Mouse (Mus musculus): ENCODE results near the gene Epn1. TPM values are rescaled to one million over a fixed set of nuclear protein-coding genes. Genes with fewer than 3 reads are reported as not detected.

The Epn1 gene
- polyA plus RNA-seq, 1 experiment from 2014 or later: 50.4 TPM

GRCm38 (mm10) chr7:5053456-5054179 is 26.4 kb upstream of the Epn1 start:
- Histone ChIP-seq H3K9ac (ENCODE audit: low read length) (peak overlapping the region; percentile 94), H3K27ac (ENCODE audit: low read length) (no peak overlapping the region), H3K4me1 (ENCODE audit: control insufficient read depth, insufficient read depth, low read length) (peaks cover 31% of the 10 kb centered on the region), H3K27me3 (ENCODE audit: control insufficient read depth, insufficient read depth, low read length) (peaks cover 43% of the 10 kb centered on the region), H3K9me3 (replicated peaks; ENCODE audit: control insufficient read depth, low read length) (no peaks in the 10 kb centered on the region), H3K4me2 (ENCODE audit: low read depth, low read length) (peak overlapping the region; percentile 85), H3K36me3 (ENCODE audit: control insufficient read depth, insufficient read depth, low read length) (no peaks in the 10 kb centered on the region), H3K4me3 (replicated peaks; ENCODE audit: low read length) (peak overlapping the region; percentile 65)
- ATAC-seq (ENCODE audit: insufficient read depth, low FRiP score): no peak
- 12% methylated on average over 32 of the region's 32 CpGs for WGBS

GRCm38 (mm10) chr7:5056651-5057263 is 23.3 kb upstream of the Epn1 start:
- ATAC-seq (ENCODE audit: insufficient read depth, low FRiP score): no peak
- WGBS: 2% methylated on average over 50 of the region's 55 CpGs
- Histone ChIP-seq H3K4me3 (replicated peaks; ENCODE audit: low read length) (peak overlapping the region; percentile 55), H3K36me3 (ENCODE audit: control insufficient read depth, insufficient read depth, low read length) (no peaks in the 10 kb centered on the region), H3K27ac (ENCODE audit: low read length) (peak overlapping the region; percentile 21; the same call in 1 of the 2 replicates), H3K4me2 (ENCODE audit: low read depth, low read length) (peak overlapping the region; percentile 66), H3K9ac (ENCODE audit: low read length) (peak overlapping the region; percentile 76), H3K4me1 (ENCODE audit: control insufficient read depth, insufficient read depth, low read length) (peaks cover 36% of the 10 kb centered on the region), H3K9me3 (replicated peaks; ENCODE audit: control insufficient read depth, low read length) (no peaks in the 10 kb centered on the region), H3K27me3 (ENCODE audit: control insufficient read depth, insufficient read depth, low read length) (peaks cover 43% of the 10 kb centered on the region)

- Histone ChIP-seq H3K9ac (ENCODE audit: low read length) (peak overlapping the region; percentile 76), H3K4me3 (replicated peaks; ENCODE audit: low read length) (peak overlapping the region; percentile 55), H3K4me1 (ENCODE audit: control insufficient read depth, insufficient read depth, low read length) (peaks cover 32% of the 10 kb centered on the region), H3K27me3 (ENCODE audit: control insufficient read depth, insufficient read depth, low read length) (peaks cover 41% of the 10 kb centered on the region), H3K4me2 (ENCODE audit: low read depth, low read length) (peak overlapping the region; percentile 66), H3K36me3 (ENCODE audit: control insufficient read depth, insufficient read depth, low read length) (no peaks in the 10 kb centered on the region), H3K27ac (ENCODE audit: low read length) (no peak overlapping the region; the same call in 1 of the 2 replicates), H3K9me3 (replicated peaks; ENCODE audit: control insufficient read depth, low read length) (no peaks in the 10 kb centered on the region)
- no peak for ATAC-seq (ENCODE audit: insufficient read depth, low FRiP score)
- 28% methylated on average over 8 of the region's 8 CpGs for WGBS
Observed at GRCm38 (mm10) chr7:5057381-5057780, 22.7 kb upstream of the Epn1 start.

- Histone ChIP-seq H3K4me1 (ENCODE audit: control insufficient read depth, insufficient read depth, low read length) (peaks cover 27% of the 10 kb centered on the region), H3K4me3 (replicated peaks; ENCODE audit: low read length) (no peak overlapping the region), H3K27ac (ENCODE audit: low read length) (no peak overlapping the region), H3K4me2 (ENCODE audit: low read depth, low read length) (peak overlapping the region; percentile 66; the same call in 1 of the 2 replicates), H3K9ac (ENCODE audit: low read length) (peak overlapping the region; percentile 76; the same call in 1 of the 2 replicates), H3K27me3 (ENCODE audit: control insufficient read depth, insufficient read depth, low read length) (peaks cover 38% of the 10 kb centered on the region), H3K36me3 (ENCODE audit: control insufficient read depth, insufficient read depth, low read length) (no peaks in the 10 kb centered on the region), H3K9me3 (replicated peaks; ENCODE audit: control insufficient read depth, low read length) (no peaks in the 10 kb centered on the region)
- WGBS: 42% methylated on average over 11 of the region's 11 CpGs
- ATAC-seq (ENCODE audit: insufficient read depth, low FRiP score): no peak
Observed at GRCm38 (mm10) chr7:5057804-5058203, 22.2 kb upstream of the Epn1 start.

GRCm38 (mm10) chr7:5058631-5059030 is 21.4 kb upstream of the Epn1 start:
- H3K9ac ChIP-seq (ENCODE audit: low read length): no peak overlapping the region
- no peaks in the 10 kb centered on the region for H3K9me3 ChIP-seq (replicated peaks; ENCODE audit: control insufficient read depth, low read length)
- H3K4me1 ChIP-seq (ENCODE audit: control insufficient read depth, insufficient read depth, low read length): peaks cover 19% of the 10 kb centered on the region
- no peak overlapping the region for H3K27ac ChIP-seq (ENCODE audit: low read length)
- 97% methylated on average over 1 of the region's 1 CpGs for WGBS
- H3K27me3 ChIP-seq (ENCODE audit: control insufficient read depth, insufficient read depth, low read length): peaks cover 29% of the 10 kb centered on the region
- ATAC-seq (ENCODE audit: insufficient read depth, low FRiP score): no peak
- no peak overlapping the region for H3K4me2 ChIP-seq (ENCODE audit: low read depth, low read length)
- H3K4me3 ChIP-seq (replicated peaks; ENCODE audit: low read length): no peak overlapping the region
- no peaks in the 10 kb centered on the region for H3K36me3 ChIP-seq (ENCODE audit: control insufficient read depth, insufficient read depth, low read length)

GRCm38 (mm10) chr7:5059421-5059820 is 20.6 kb upstream of the Epn1 start:
- H3K9ac ChIP-seq (ENCODE audit: low read length): no peak overlapping the region
- H3K27ac ChIP-seq (ENCODE audit: low read length): no peak overlapping the region

GRCm38 (mm10) chr7:5060239-5060731 is 19.8 kb upstream of the Epn1 start:
- Histone ChIP-seq H3K27ac (ENCODE audit: low read length) (peak overlapping the region; percentile 100), H3K9ac (ENCODE audit: low read length) (peak overlapping the region; percentile 96), H3K36me3 (ENCODE audit: control insufficient read depth, insufficient read depth, low read length) (no peaks in the 10 kb centered on the region), H3K27me3 (ENCODE audit: control insufficient read depth, insufficient read depth, low read length) (peaks cover 15% of the 10 kb centered on the region), H3K4me2 (ENCODE audit: low read depth, low read length) (peak overlapping the region; percentile 95), H3K4me3 (replicated peaks; ENCODE audit: low read length) (peak overlapping the region; percentile 88), H3K4me1 (ENCODE audit: control insufficient read depth, insufficient read depth, low read length) (peaks cover 24% of the 10 kb centered on the region), H3K9me3 (replicated peaks; ENCODE audit: control insufficient read depth, low read length) (no peaks in the 10 kb centered on the region)
- no peak for ATAC-seq (ENCODE audit: insufficient read depth, low FRiP score)
- 4% methylated on average over 27 of the region's 27 CpGs for WGBS

More at GRCm38 (mm10) chr7:5059421-5059820, 20.6 kb upstream of the Epn1 start:
- Histone ChIP-seq H3K4me2 (ENCODE audit: low read depth, low read length) (no peak overlapping the region), H3K27me3 (ENCODE audit: control insufficient read depth, insufficient read depth, low read length) (peaks cover 21% of the 10 kb centered on the region), H3K4me3 (replicated peaks; ENCODE audit: low read length) (no peak overlapping the region), H3K4me1 (ENCODE audit: control insufficient read depth, insufficient read depth, low read length) (peaks cover 21% of the 10 kb centered on the region), H3K36me3 (ENCODE audit: control insufficient read depth, insufficient read depth, low read length) (no peaks in the 10 kb centered on the region), H3K9me3 (replicated peaks; ENCODE audit: control insufficient read depth, low read length) (no peaks in the 10 kb centered on the region)
- no peak for ATAC-seq (ENCODE audit: insufficient read depth, low FRiP score)
- 86% methylated on average over 12 of the region's 12 CpGs for WGBS

GRCm38 (mm10) chr7:5060944-5061773 is 18.9 kb upstream of the Epn1 start:
- peak overlapping the region; percentile 95 for H3K4me2 ChIP-seq (ENCODE audit: low read depth, low read length)
- ATAC-seq (ENCODE audit: insufficient read depth, low FRiP score): peak; percentile 89
- peak overlapping the region; percentile 88 for H3K4me3 ChIP-seq (replicated peaks; ENCODE audit: low read length)
- H3K4me1 ChIP-seq (ENCODE audit: control insufficient read depth, insufficient read depth, low read length): peaks cover 29% of the 10 kb centered on the region
- no peaks in the 10 kb centered on the region for H3K9me3 ChIP-seq (replicated peaks; ENCODE audit: control insufficient read depth, low read length)
- H3K27me3 ChIP-seq (ENCODE audit: control insufficient read depth, insufficient read depth, low read length): peaks cover 7% of the 10 kb centered on the region
- H3K9ac ChIP-seq (ENCODE audit: low read length): peak overlapping the region; percentile 96
- WGBS: 0% methylated on average over 60 of the region's 60 CpGs
- no peaks in the 10 kb centered on the region for H3K36me3 ChIP-seq (ENCODE audit: control insufficient read depth, insufficient read depth, low read length)
- H3K27ac ChIP-seq (ENCODE audit: low read length): peak overlapping the region; percentile 100
